Mouse (Mus musculus): ENCODE results near the gene Olfr837.
"Not testable (repeated sequence)": the region's sequence is repeated elsewhere in the genome, so short reads cannot be mapped to it uniquely, and the experiment has no call there.

The Olfr837 gene

GRCm38 (mm10) chr9:19136017-19136416 lies at the start of gene Olfr837:
Gene Olfr837 (plus strand): TSS chr9:19136317.
- DNase-seq (ENCODE audit: low spot score in 2 of 2) = no peak

GRCm38 (mm10) chr9:19092889-19093753 lies 43.0 kb upstream of the Olfr837 start:
- DNase-seq (ENCODE audit: low spot score in 2 of 2) = not testable (repeated sequence)

GRCm38 (mm10) chr9:19097286-19097685 lies 38.8 kb upstream of the Olfr837 start:
- DNase-seq (ENCODE audit: low spot score in 2 of 2) = no peak

- DNase-seq (ENCODE audit: low spot score in 2 of 2) = no peak
These were observed 16.0 kb upstream of the Olfr837 start, which contains the start of gene Olfr836 for GRCm38 (mm10) chr9:19120082-19120481. Gene Olfr836 (plus strand): TSS chr9:19120382.

GRCm38 (mm10) chr9:19177212-19177611 lies 41.1 kb downstream of the Olfr837 start, which contains the start of gene Olfr839-ps1:
Gene Olfr839-ps1 (minus strand): TSS chr9:19177312.
- no peak for DNase-seq (ENCODE audit: low spot score in 2 of 2)

Data from right cerebral cortex, adult 2 months (tissue).